Mouse (Mus musculus) lung, postnatal 0 days (tissue): ENCODE results near the gene Txn2.

Experiments
- CTCF ChIP-seq: IDR thresholded peaks from 2 replicates; pipeline ENCODE4 v1.5.1; 2016; ENCODE audit warnings: antibody characterized with exemption, mild to moderate bottlenecking
- EP300 ChIP-seq: IDR thresholded peaks from 2 replicates; pipeline ENCODE4 v1.6.1; 2016; ENCODE audit warnings: antibody characterized with exemption, mild to moderate bottlenecking, control low read depth

GRCm38 (mm10) chr15:77875953-77876352 is 52.9 kb downstream of the Txn2 start:
- TF ChIP-seq EP300 (no peak), CTCF (no peak)
